Mouse (Mus musculus): ENCODE measurements around the gene Iqcf1. TPM values are rescaled to one million over a fixed set of nuclear protein-coding genes. Genes with fewer than 3 reads are reported as not detected.

The Iqcf1 gene
- not detected for total RNA-seq (2021)
- long read RNA-seq, experiment 1: 0 reads
- long read RNA-seq, experiment 2: 0 reads

- no peak for DNase-seq (ENCODE audit: low spot score in 2 of 2)
Measured at GRCm38 (mm10) chr9:106499667-106500066, at the start of gene Iqcf1. Gene Iqcf1 (plus strand): TSS chr9:106499967.

- no peak for DNase-seq (ENCODE audit: low spot score in 2 of 2)
Measured at GRCm38 (mm10) chr9:106450661-106451060, 49.1 kb upstream of the Iqcf1 start.

- no peak for DNase-seq (ENCODE audit: low spot score in 2 of 2)
Measured at GRCm38 (mm10) chr9:106451298-106451697, 48.5 kb upstream of the Iqcf1 start.

GRCm38 (mm10) chr9:106451899-106452298, 47.9 kb upstream of the Iqcf1 start:
- DNase-seq (ENCODE audit: low spot score in 2 of 2): no peak

GRCm38 (mm10) chr9:106452351-106452750, 47.4 kb upstream of the Iqcf1 start:
- no peak for DNase-seq (ENCODE audit: low spot score in 2 of 2)

- DNase-seq (ENCODE audit: low spot score in 2 of 2): no peak
Measured at GRCm38 (mm10) chr9:106452821-106453220, 46.9 kb upstream of the Iqcf1 start.

- DNase-seq (ENCODE audit: low spot score in 2 of 2): no peak
Measured at GRCm38 (mm10) chr9:106453271-106454070, 46.3 kb upstream of the Iqcf1 start, which contains the start of gene Pcbp4. Gene Pcbp4 (plus strand): TSS chr9:106453291.

GRCm38 (mm10) chr9:106454071-106454761, 45.6 kb upstream of the Iqcf1 start:
- DNase-seq (ENCODE audit: low spot score in 2 of 2): no peak

- DNase-seq (ENCODE audit: low spot score in 2 of 2): no peak
Measured at GRCm38 (mm10) chr9:106454888-106455681, 44.7 kb upstream of the Iqcf1 start.

GRCm38 (mm10) chr9:106456325-106457162, 43.2 kb upstream of the Iqcf1 start:
- no peak for DNase-seq (ENCODE audit: low spot score in 2 of 2)

GRCm38 (mm10) chr9:106457163-106457559, 42.6 kb upstream of the Iqcf1 start:
- DNase-seq (ENCODE audit: low spot score in 2 of 2): no peak

GRCm38 (mm10) chr9:106457920-106458319, 41.8 kb upstream of the Iqcf1 start:
- no peak for DNase-seq (ENCODE audit: low spot score in 2 of 2)

- no peak for DNase-seq (ENCODE audit: low spot score in 2 of 2)
Measured at GRCm38 (mm10) chr9:106459946-106460345, 39.8 kb upstream of the Iqcf1 start.

- no peak for DNase-seq (ENCODE audit: low spot score in 2 of 2)
Measured at GRCm38 (mm10) chr9:106460401-106461025, 39.3 kb upstream of the Iqcf1 start.

GRCm38 (mm10) chr9:106461026-106461415, 38.7 kb upstream of the Iqcf1 start:
- DNase-seq (ENCODE audit: low spot score in 2 of 2): no peak

- no peak for DNase-seq (ENCODE audit: low spot score in 2 of 2)
Measured at GRCm38 (mm10) chr9:106461641-106462429, 37.9 kb upstream of the Iqcf1 start.

- no peak for DNase-seq (ENCODE audit: low spot score in 2 of 2)
Measured at GRCm38 (mm10) chr9:106462430-106462800, 37.4 kb upstream of the Iqcf1 start.

GRCm38 (mm10) chr9:106463122-106464063, 36.4 kb upstream of the Iqcf1 start:
- DNase-seq (ENCODE audit: low spot score in 2 of 2): no peak
